Mouse (Mus musculus) hindlimb bud, embryonic 11.5 days (tissue): ENCODE measurements around the gene Cdyl.

Experiments used
- DNase-seq: peaks from one replicate; pipeline ENCODE4 v3.0.0-alpha.2; 2012; ENCODE audit warnings: low read depth, low spot score; ENCODE audit errors: extremely low spot score

The Cdyl gene

DNA sequence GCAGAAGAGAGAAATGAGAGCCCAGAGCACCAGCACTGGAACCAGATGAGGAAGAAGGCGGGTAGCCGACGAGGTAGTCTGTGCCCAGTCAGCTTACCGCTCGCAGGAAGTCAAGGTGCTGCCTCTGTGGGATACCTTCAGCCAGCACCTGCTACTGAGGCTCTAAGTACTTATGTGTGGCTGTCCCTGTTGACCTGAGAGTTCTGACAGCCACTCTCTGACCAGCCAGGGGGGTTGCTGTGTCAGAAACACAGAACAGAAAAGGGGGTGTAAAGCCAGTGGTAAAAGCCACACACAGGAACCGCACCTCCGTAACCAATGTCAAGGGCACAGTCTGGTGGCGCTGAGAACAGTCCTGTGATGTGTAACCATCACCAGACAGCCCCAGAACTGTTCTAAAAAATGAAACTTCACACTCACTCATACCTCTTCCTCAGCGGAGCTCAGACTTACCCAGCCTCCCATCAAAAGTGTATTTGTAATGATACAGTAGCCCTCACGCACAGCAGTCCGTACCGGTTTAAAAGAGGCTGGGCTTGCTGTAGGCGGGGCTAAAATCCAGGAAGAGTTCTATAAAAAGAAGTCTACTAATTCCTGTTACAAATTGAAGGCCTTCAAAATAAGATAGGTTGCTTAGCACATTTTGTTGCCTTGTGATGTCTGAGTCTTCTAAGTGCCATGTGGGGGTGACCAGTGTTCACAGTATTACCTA lies 138.3 kb downstream of the Cdyl start:
- no peak for DNase-seq

DNA sequence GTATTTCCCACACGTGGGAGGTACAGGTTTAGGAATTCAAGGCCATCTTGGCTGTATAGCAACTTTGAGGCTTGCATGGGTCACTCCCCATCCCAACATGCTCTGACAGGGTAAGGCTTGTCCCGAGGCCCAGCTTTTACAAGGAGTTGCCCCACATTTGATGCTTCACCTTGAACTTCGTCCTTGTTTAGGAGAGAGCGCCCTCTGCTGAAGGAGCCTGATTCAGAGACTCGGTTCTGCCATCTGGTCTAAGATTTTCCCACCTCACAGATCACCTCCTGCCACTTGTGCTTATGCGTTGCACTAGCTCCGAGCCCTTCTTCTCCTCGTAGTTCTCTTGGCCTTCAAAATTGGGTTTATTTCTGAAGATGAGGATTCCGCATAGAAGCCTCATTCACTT lies 139.0 kb downstream of the Cdyl start:
- DNase-seq, result no peak

DNA sequence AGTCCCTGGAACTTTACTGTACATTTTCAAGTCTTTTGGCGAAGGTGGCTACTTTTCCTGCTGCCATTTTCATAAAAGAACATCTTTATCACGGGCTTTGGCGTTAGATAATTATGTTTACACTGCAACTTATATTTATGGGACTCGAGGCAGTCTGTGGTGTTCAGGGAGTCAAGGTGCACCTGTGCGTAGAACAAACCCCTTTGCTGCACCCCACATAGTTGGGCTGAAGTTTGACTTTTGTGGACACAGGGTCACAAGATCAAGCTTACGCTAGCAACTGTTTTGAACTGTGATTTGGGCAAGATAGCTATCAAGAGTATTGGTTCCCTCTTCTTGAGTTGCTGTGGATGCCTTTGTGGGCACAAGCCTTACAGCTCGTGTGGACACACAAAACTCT lies 140.6 kb downstream of the Cdyl start:
- no peak for DNase-seq

DNA sequence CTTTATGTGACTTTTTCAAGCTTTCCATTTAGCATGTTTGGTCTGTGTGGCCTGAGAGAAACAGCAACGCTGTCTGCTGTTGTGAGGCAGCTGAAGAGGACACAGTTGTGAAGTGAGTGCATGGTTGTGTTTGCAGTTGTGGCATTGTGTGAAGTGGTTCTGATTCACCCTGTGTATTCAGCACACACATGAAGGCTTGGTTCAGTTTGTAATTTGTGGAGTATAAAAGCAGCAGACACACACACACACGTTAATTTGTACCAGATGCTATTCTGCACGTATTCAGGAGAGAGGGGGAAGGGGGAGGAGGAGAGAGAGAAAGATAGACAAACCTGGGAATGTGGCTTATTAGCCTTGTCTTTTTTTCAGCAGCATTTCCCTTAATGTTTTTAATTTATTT lies 146.1 kb downstream of the Cdyl start:
- peak; percentile 52 for DNase-seq

DNA sequence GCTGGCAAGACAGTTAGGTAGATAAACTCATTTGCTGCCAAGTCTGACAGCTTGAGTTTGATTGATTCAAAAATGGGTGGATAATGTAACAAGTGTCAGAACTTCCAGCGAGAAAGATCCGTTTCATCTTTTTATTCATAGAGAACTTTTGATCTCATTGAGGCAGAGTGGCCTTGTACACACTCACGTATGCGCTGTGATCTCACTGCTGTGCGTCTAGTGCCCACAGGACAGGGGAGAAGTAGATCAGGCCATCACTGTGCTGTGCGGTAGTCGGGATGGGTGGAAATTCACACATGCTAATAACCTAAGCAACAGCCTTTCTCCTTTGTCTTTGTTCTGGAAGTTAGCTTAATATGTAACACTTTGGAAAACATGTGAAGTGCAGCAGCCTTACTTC lies 146.5 kb downstream of the Cdyl start:
- DNase-seq, result no peak

DNA sequence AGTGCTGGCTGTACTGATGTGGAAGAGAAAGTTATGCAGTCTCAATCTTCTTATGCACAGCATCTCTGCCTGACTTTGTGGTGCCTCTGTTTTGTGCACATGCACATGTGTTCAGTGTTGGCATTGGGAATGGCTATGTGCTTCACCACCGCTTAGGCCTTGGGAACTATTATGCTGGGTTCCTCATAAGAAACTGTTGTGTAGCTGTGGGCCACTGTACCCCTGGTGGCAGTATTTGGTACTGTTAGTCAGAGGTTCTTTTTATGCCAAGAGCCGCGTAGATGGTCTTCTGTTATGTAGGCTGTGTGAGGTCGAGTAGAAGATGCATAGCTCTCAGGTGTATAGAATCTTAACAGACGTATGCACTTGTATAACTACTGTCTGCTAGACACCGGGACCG lies 147.4 kb downstream of the Cdyl start:
- no peak for DNase-seq

- DNase-seq, result no peak
These were observed 147.9 kb downstream of the Cdyl start for GRCm38 (mm10) chr13:35807525-35807924.

DNA sequence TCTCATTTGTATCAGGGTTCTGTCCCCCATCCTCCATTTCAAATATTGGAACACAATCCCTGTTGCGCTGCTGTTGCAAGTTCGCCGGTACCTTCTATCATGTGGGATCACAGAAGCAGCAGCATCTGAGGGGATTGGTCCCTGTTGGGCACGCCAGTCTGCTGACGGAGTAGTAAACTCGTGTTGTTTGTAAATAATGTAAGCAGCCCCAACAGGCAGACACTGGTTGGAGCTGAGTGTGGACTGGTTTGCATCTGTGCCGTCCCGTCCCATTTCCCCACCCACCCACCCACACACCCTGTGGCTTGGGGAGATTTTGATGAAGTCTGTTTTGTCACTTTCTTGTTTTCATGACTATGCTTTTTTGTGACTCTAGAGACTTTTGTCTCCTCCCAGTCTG lies 148.3 kb downstream of the Cdyl start:
- DNase-seq, result no peak

DNA sequence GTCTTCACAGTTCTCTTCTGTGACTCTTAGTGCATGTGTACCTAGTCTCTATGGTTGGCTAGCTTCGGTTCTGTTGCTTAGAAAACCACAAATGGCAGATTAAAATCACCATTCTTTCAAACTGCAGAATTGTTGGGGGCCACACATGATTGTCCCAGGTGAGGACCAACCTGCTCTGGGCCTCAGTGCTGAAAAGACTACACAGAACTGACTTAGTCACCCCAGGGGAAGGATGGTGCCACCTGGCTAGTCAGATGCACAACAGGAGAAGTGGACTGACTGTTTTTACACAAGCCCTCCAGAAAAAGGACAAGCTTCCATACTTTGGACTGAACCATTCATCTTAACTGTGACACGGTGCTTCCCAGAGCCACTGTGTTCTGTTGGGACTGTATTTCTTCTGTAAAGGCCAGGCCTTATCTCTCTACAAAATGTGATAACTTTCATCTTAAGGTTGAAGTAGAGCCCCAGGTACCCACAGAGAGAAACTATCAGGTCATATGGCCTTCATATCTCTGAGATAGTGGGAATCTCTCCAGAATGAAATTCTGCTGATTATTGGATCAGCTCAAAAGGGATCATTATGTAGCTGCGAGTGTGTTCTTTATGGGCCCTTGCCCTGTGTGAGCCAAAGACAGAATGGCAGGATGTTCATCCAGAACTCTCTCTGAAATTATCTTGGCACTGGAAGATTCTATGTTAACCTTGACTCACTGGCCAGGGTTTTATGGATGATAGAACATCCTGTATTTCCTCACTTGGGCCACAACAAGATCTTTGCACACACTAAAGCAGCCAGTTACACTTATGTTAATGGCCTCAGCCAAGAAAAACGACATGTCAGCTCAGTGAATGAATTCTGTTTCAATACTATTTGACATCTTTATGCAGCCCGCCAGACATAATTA lies 149.9 kb downstream of the Cdyl start:
- DNase-seq, result no peak

DNA sequence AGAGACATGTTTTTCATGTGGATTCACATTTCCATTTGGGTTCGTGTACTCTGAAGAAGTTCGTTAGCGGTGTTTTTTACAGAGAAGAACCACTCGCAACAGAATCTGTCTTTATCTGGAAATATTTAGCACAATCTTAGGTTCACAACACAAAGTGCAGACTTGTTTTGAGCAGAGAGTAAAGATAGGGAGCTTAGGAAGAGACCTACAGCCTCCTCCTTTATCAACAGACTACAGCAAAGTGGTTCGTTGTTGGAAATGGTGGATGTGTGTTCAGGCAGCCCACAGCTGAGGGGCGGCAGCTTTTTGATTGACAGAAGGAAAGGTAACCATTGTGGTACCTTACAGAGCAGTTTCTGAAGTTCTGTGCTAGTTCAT lies 150.5 kb downstream of the Cdyl start:
- DNase-seq, result no peak

- DNase-seq, result no peak
These were observed 151.9 kb downstream of the Cdyl start for GRCm38 (mm10) chr13:35811361-35812190.

- DNase-seq, result no peak
These were observed 152.5 kb downstream of the Cdyl start for GRCm38 (mm10) chr13:35812191-35812440.

DNA sequence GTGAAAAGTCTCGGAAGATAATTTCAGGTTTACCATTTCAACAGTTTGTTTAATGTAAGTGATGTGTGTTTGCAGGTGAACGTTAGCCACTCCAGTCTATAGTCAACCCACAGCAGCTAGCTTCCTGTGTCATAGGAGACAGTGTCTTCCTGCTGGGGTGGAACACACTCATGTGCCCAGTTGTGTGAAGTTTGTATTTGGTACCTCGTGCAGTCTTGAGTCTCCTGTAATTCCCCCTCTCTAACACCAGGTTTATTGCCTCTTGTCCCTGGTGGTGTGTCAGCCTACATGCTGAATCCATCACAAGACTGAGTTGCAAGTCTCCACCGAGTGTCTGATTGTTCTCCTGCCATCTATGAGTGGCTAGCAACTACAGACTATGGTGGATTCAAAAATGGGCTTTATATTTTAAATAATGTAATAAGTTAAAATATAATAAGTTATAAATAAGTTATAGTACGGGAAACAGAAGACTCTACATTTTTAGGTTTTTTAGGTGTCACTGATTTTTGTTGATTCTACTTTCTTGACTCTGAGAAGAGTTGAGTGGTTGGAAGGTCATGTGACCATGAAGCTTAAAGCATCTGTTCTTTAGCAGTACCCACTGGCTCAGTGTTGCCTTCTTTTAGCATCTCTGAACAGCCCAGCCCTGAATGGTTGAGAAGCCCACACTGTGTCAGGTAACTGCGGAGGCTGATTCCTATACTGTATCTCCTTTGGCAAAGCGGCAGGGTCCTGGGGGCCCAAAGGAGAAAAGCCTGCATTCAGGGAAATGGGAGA lies 153.9 kb downstream of the Cdyl start:
- DNase-seq, result no peak

GRCm38 (mm10) chr13:35815205-35815726 lies 155.6 kb downstream of the Cdyl start:
- no peak for DNase-seq

DNA sequence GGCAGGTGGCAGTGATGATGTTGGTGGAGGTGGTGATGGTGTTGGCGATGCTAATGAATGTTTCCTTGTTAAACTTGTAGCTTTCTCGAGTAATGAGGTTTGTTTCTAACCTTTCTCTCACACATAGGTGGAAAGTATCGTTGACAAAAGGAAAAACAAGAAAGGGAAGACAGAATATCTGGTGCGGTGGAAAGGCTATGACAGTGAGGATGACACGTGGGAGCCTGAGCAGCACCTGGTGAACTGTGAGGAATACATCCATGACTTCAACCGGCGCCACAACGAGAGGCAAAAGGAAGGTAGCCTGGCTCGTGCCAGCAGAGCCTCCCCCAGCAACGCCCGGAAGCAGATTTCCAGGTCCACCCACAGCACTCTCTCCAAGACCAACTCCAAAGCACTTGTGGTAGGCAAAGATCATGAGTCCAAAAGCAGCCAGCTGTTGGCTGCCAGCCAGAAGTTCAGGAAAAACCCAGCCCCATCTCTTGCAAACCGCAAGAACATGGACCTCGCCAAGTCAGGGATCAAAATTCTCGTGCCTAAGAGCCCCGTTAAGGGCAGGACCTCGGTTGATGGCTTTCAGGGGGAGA lies 156.2 kb downstream of the Cdyl start:
- no peak for DNase-seq

DNA sequence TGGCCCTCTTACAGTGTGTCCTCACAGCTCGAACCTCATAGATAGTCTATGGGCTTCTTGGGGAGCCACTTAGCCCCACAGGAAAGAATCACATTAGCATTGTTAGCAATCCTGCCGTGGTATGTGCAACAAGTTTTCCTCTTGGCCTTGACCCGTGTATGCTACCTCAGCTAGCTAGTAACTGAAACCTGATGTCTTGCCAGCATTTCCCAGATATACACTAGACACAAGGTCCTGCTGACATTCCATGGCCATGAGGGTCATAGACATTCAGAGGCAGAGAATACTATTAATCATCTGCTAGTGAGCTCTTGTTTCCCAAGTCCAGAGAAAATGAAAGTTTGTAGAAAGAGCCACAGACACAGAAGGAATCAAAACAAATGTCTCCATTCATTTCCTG lies 158.0 kb downstream of the Cdyl start:
- DNase-seq, result no peak

GRCm38 (mm10) chr13:35818060-35818459 lies 158.4 kb downstream of the Cdyl start:
- no peak for DNase-seq

GRCm38 (mm10) chr13:35821821-35822454 lies 162.3 kb downstream of the Cdyl start:
- DNase-seq, result no peak

DNA sequence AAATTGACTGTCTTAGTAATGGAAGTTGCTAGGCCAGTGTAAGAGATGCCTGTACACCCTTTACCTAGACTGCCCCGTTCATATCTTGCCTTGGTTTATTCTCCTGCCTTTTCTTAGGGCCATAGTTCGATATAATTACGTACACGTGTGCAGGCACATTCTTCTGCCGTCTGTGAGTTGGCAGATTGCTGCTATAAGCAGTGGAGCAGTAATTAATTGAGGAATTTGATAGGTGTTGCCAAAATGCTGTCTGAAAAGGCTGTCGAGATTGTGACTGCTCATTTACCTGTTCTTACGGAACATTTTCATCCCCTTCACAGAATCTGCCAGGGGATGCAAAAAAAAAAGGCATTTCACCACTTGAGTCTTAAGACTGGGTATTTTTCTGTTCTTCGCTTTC lies 163.2 kb downstream of the Cdyl start:
- DNase-seq, result no peak

DNA sequence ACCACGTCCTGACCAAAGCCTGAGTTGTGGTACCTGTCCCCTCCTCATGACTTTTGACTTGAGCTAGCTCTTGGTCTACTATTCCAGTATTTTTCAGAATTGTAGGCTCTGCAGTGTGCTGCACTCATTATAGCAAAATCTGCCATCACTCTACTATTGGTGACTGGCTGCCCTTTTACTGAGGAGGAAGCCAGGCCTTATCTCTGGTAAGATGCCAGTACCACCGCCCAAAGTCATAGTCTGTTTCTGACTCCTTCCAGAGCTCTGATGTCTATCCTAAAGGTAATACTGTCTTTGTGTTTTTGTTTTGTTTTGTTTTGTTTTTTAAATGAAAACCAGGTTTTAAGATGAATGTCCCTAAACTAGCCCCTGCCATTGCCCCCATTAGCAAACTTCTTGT lies 166.0 kb downstream of the Cdyl start:
- DNase-seq, result no peak
